Mouse (Mus musculus) lung, adult 2 months (tissue): ENCODE measurements around the gene Sgce.

Experiments used
- CTCF ChIP-seq: fragments of 200-500 bp; IDR thresholded peaks from 2 replicates; pipeline ENCODE4 v1.5.1; 2011; ENCODE audit warnings: mild to moderate bottlenecking, low read length, control low read depth; ENCODE audit not compliant: insufficient read depth
- POLR2A ChIP-seq: fragments of 200-500 bp; IDR thresholded peaks from 2 replicates; pipeline ENCODE4 v1.6.1; 2011; ENCODE audit warnings: low read depth, mild to moderate bottlenecking, control low read depth, low read length, borderline replicate concordance; ENCODE audit errors: extremely low read depth

- TF ChIP-seq POLR2A (no peak), CTCF (no peak)
Measured at GRCm38 (mm10) chr6:4708971-4709370, 38.0 kb downstream of the Sgce start.
